Mouse (Mus musculus): ENCODE measurements at regions not wholly inside any gene's neighbourhood (a gene's known extent, or its start where the extent isn't known, plus 50 kb on each side); places are given as distances from the start of the nearest gene placed in this dataset.

- DNase-seq, result no peak
Observed at GRCm38 (mm10) chr9:63038031-63038430, 50.3 kb upstream of the Pias1 start.

Measured in kidney, adult 11 months (tissue).